In genomic region chr13:102888895-102889490, GRCm38 (mm10) we compare ENCODE assay signal across 9 mouse cellular contexts.
DNase-seq lines count a peak whose midpoint lies in the region; ATAC-seq and TF ChIP-seq lines count a peak whose summit lies in the region.
"Had no signal": no experiment of that assay in that cellular context is flagged by ENCODE, and none has a peak within 500 bp of the region (broad histone marks: within the 10 kb centered on the region; RNA-seq: fewer than 3 reads in every experiment).

No protein-coding gene starts in this region.

- H3K36me3 ChIP-seq in kidney, adult 2 months (ENCODE audit: control insufficient read depth, insufficient read depth, low read length): no peaks in the 10 kb centered on the region
- H3K36me3 ChIP-seq in neural tube, embryonic 11.5 days (ENCODE audit: control insufficient read depth, insufficient read depth, low read length): no peaks in the 10 kb centered on the region
- H3K36me3 ChIP-seq in embryonic facial prominence, embryonic 15.5 days: no peaks in the 10 kb centered on the region
- no peaks in the 10 kb centered on the region for H3K36me3 ChIP-seq in stomach, embryonic 16.5 days (ENCODE audit: control insufficient read depth, insufficient read depth, low read length)
- H3K36me3 ChIP-seq in forebrain, embryonic 13.5 days (ENCODE audit: poor library complexity, severe bottlenecking): no peaks in the 10 kb centered on the region

- peaks cover 9% of the 10 kb centered on the region for H3K4me1 ChIP-seq in kidney, adult 2 months (ENCODE audit: control insufficient read depth, insufficient read depth, low read length)
- H3K4me1 ChIP-seq in neural tube, embryonic 11.5 days (ENCODE audit: control insufficient read depth, insufficient read depth, low read length): no peaks in the 10 kb centered on the region
- H3K4me1 ChIP-seq in embryonic facial prominence, embryonic 15.5 days: peaks cover 19% of the 10 kb centered on the region; the same call in 1 of the 2 replicates
- peaks cover 31% of the 10 kb centered on the region for H3K4me1 ChIP-seq in stomach, embryonic 16.5 days (ENCODE audit: control insufficient read depth, insufficient read depth, low read length)
- H3K4me1 ChIP-seq in forebrain, embryonic 13.5 days: peaks cover 8% of the 10 kb centered on the region

- DNase-seq in kidney, adult 2 months: peak; percentile 38
- no peak for DNase-seq in kidney, postnatal 10 days
- DNase-seq in neural tube, embryonic 11.5 days (ENCODE audit: low spot score): peak; percentile 4
- DNase-seq in neural tube, embryonic 10.5 days (ENCODE audit: extremely low spot score, low spot score): no peak
- DNase-seq in testis, postnatal 14 days (ENCODE audit: low spot score): no peak
- DNase-seq: cerebellum, postnatal 36 days had no signal

- TF ChIP-seq POLR2A in kidney, adult 2 months (IDR thresholded peaks at IDR 0.05; ENCODE audit: low read depth, low read length): no peak

- H3K27me3 ChIP-seq in kidney, adult 2 months (replicated peaks; ENCODE audit: control insufficient read depth, insufficient read depth, low read length): no peaks in the 10 kb centered on the region
- no peaks in the 10 kb centered on the region for H3K27me3 ChIP-seq in neural tube, embryonic 11.5 days (ENCODE audit: control insufficient read depth, insufficient read depth, low read length)
- H3K27me3 ChIP-seq in embryonic facial prominence, embryonic 15.5 days: no peaks in the 10 kb centered on the region
- H3K27me3 ChIP-seq in stomach, embryonic 16.5 days (ENCODE audit: control insufficient read depth, insufficient read depth, low read length): no peaks in the 10 kb centered on the region
- no peaks in the 10 kb centered on the region for H3K27me3 ChIP-seq in forebrain, embryonic 13.5 days

- no peak overlapping the region for H3K9ac ChIP-seq in neural tube, embryonic 11.5 days (ENCODE audit: low read length)
- no peak overlapping the region for H3K9ac ChIP-seq in embryonic facial prominence, embryonic 15.5 days
- H3K9ac ChIP-seq in stomach, embryonic 16.5 days (ENCODE audit: low read length): 0 out of 2 replicates have a peak overlapping the region, but pooled peaks have one; percentile 19
- no peak overlapping the region for H3K9ac ChIP-seq in forebrain, embryonic 13.5 days

- H3K4me2 ChIP-seq in neural tube, embryonic 11.5 days (ENCODE audit: low read depth): no peak overlapping the region
- H3K4me2 ChIP-seq in embryonic facial prominence, embryonic 15.5 days (replicated peaks): no peak overlapping the region; the same call in 1 of the 2 replicates
- no peak overlapping the region for H3K4me2 ChIP-seq in stomach, embryonic 16.5 days (ENCODE audit: low read depth, low read length)
- no peak overlapping the region for H3K4me2 ChIP-seq in forebrain, embryonic 13.5 days

- no peaks in the 10 kb centered on the region for H3K9me3 ChIP-seq in neural tube, embryonic 11.5 days (ENCODE audit: control insufficient read depth, low read length)
- H3K9me3 ChIP-seq in embryonic facial prominence, embryonic 15.5 days (replicated peaks): no peaks in the 10 kb centered on the region
- H3K9me3 ChIP-seq in stomach, embryonic 16.5 days (replicated peaks; ENCODE audit: control insufficient read depth, low read length): no peaks in the 10 kb centered on the region
- no peaks in the 10 kb centered on the region for H3K9me3 ChIP-seq in forebrain, embryonic 13.5 days (replicated peaks)

- 47% methylated on average over 15 of the region's 15 CpGs for WGBS in kidney, adult 2 months
- WGBS in neural tube, embryonic 11.5 days: 90% methylated on average over 15 of the region's 15 CpGs
- 57% methylated on average over 15 of the region's 15 CpGs for WGBS in embryonic facial prominence, embryonic 15.5 days
- WGBS in stomach, embryonic 16.5 days: 57% methylated on average over 15 of the region's 15 CpGs
- 90% methylated on average over 15 of the region's 15 CpGs for WGBS in forebrain, embryonic 13.5 days

- no peak for ATAC-seq in neural tube, embryonic 11.5 days (ENCODE audit: insufficient read depth, low FRiP score, low TSS enrichment)
- ATAC-seq in embryonic facial prominence, embryonic 15.5 days (ENCODE audit: insufficient number of reproducible peaks, low FRiP score, low TSS enrichment, low read depth): no peak
- no peak for ATAC-seq in stomach, embryonic 16.5 days (ENCODE audit: insufficient read depth, low FRiP score)
- no peak for ATAC-seq in forebrain, embryonic 13.5 days

- TF ChIP-seq CTCF in kidney, adult 2 months (conservative IDR thresholded peaks at IDR 0.05; ENCODE audit: insufficient read depth, insufficient read length, low read depth, low read length): no peak

- H3K4me3 ChIP-seq in kidney, adult 2 months (ENCODE audit: insufficient read depth, low read depth, low read length): no peak overlapping the region
- no peak overlapping the region for H3K4me3 ChIP-seq in neural tube, embryonic 11.5 days (ENCODE audit: low read depth, low read length)
- no peak overlapping the region for H3K4me3 ChIP-seq in embryonic facial prominence, embryonic 15.5 days (replicated peaks)
- H3K4me3 ChIP-seq in stomach, embryonic 16.5 days (replicated peaks; ENCODE audit: low read length): no peak overlapping the region
- H3K4me3 ChIP-seq in forebrain, embryonic 13.5 days: no peak overlapping the region

- H3K27ac ChIP-seq in kidney, adult 2 months (ENCODE audit: insufficient read depth, low read depth, low read length): peak overlapping the region; percentile 72
- H3K27ac ChIP-seq in neural tube, embryonic 11.5 days (ENCODE audit: low read depth, low read length): no peak overlapping the region
- H3K27ac ChIP-seq in embryonic facial prominence, embryonic 15.5 days (replicated peaks): peak overlapping the region; percentile 24
- H3K27ac ChIP-seq in stomach, embryonic 16.5 days (ENCODE audit: low read length): peak overlapping the region; percentile 84
- no peak overlapping the region for H3K27ac ChIP-seq in forebrain, embryonic 13.5 days

Comparison
In these comparisons a context has a peak if more than half of its experiments do, and no peak if none do; other contexts are left out.
1. DNase-seq: peak in kidney, adult 2 months (single experiment) and neural tube, embryonic 11.5 days (single experiment); none in kidney, postnatal 10 days (single experiment), neural tube, embryonic 10.5 days (single experiment) and testis, postnatal 14 days (single experiment).
2. H3K27ac ChIP-seq: peak in kidney, adult 2 months (single experiment), embryonic facial prominence, embryonic 15.5 days (single experiment) and stomach, embryonic 16.5 days (single experiment); none in neural tube, embryonic 11.5 days (single experiment) and forebrain, embryonic 13.5 days (single experiment).